Mouse (Mus musculus) cerebellum, adult 2 months (tissue): ENCODE measurements around the gene Serpinb9. TPM values are rescaled to one million over a fixed set of nuclear protein-coding genes. Genes with fewer than 3 reads are reported as not detected.
"Not testable (repeated sequence)": the region's sequence is repeated elsewhere in the genome, so short reads cannot be mapped to it uniquely, and the experiment has no call there.

Experiments
- DNase-seq, 2 experiments: peaks; one replicate each; pipeline ENCODE4 v3.0.0; 2021
- H3K27ac ChIP-seq: fragments of 200-500 bp; 2 replicates; pipeline ENCODE4 v1.5.1; 2012; ENCODE audit warnings: low read length, control low read depth, inconsistent platforms; ENCODE audit not compliant: insufficient read depth
- H3K27me3 ChIP-seq: fragments of 200-500 bp; 2 replicates; pipeline ENCODE4 v1.6.1; 2012; ENCODE audit warnings: inconsistent platforms, mild to moderate bottlenecking, low read length, moderate library complexity; ENCODE audit not compliant: control insufficient read depth, insufficient read depth
- H3K4me1 ChIP-seq: fragments of 200-500 bp; 2 replicates; pipeline ENCODE4 v1.6.1; 2011; ENCODE audit warnings: low read length; ENCODE audit not compliant: control insufficient read depth, insufficient read depth
- H3K4me3 ChIP-seq: fragments of 200-500 bp; replicated peaks from 2 replicates; pipeline ENCODE3; 2011; ENCODE audit warnings: mild to moderate bottlenecking, low read depth, low read length, control low read depth; ENCODE audit not compliant: insufficient read depth
- CTCF ChIP-seq: fragments of 200-500 bp; IDR thresholded peaks from 2 replicates; pipeline ENCODE4 v1.5.1; 2011; ENCODE audit warnings: low read depth, mild to moderate bottlenecking, control low read depth, low read length, moderate library complexity, borderline replicate concordance; ENCODE audit not compliant: insufficient read depth
- POLR2A ChIP-seq: fragments of 200-500 bp; IDR thresholded peaks from 2 replicates; pipeline ENCODE4 v1.6.1; 2011; ENCODE audit warnings: low read length, control low read depth, borderline replicate concordance; ENCODE audit not compliant: insufficient read depth
- WGBS: fragments of 180-500 bp; shearing (Covaris S2); methylation state at CpG from one replicate; pipeline ENCODE4 v1.1.7; 2018; 5-methylcytosine and 5-hydroxymethylcytosine counted together
- polyA plus RNA-seq: library from polyadenylated mRNA; depleted of rRNA; stranded (reverse); fragments of >200 nt; gene quantifications from 2 replicates; pipeline ENCODE4 v1.2.3, GENCODE M21; 2012; rRNA removed

Serpinb9 gene
- polyA plus RNA-seq = 4.5 and 4.6 TPM in 2 replicates

DNA sequence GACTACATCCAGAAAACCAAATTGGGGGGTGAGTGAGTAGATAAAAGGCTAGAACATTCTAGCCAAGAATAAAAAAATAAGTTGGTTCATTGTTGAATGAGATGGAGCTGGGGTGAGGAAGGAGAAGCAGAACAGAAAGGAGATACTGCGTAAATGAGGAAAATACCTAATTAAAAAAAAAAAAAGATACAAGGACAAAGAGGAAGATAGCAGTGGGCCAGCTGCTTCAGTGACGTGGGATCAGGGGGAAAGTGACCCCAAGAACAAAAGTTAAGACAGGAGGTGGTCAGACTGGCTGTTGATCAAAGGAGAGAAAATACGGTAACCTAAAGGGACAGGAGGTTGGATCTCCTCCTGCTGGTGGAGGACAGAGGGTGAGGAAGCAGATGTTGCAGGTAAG is at the start of gene Serpinb9:
Gene Serpinb9, plus strand, starts transcription at position 301 of the 400 bp plus-strand sequence.
- TF ChIP-seq CTCF = no peak
- TF ChIP-seq POLR2A = no peak
- no peaks in the 10 kb centered on the region for H3K27me3 ChIP-seq
- H3K27ac ChIP-seq = no peak within 1 kb of the TSS
- WGBS = 73% methylated on average over 3 of the region's 3 CpGs
- no peaks in the 10 kb centered on the region for H3K4me1 ChIP-seq
- no peak within 1 kb of the TSS for H3K4me3 ChIP-seq
- DNase-seq = no peak

DNA sequence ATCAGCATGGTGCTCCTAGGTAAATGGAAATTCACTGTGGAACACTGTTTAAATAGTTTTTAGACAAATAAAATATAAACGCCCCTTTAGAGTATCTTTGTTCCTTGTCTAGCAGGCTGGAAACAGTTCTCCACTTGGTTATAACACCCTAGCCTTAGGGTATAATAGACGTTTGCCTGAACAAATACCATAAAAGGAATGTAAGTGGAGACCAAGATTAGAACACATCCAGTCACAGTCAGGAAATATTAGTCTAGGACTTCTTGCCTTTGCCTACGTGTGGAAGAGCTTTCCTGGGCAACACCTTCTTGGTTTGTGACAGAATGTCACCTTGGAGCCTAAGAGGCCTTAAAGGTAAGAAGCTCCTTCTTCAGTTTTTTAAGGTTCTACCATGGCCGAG is 46.5 kb upstream of the Serpinb9 start:
- Histone ChIP-seq H3K27me3 (no peaks in the 10 kb centered on the region), H3K4me3 (no peak overlapping the region), H3K27ac (no peak overlapping the region), H3K4me1 (no peaks in the 10 kb centered on the region)
- no peak for DNase-seq
- TF ChIP-seq POLR2A = no peak
- TF ChIP-seq CTCF = no peak
- WGBS = 64% methylated on average over 4 of the region's 4 CpGs

GRCm38 (mm10) chr13:32957917-32958316 is 45.1 kb upstream of the Serpinb9 start:
- TF ChIP-seq CTCF = no peak
- no peak for TF ChIP-seq POLR2A
- Histone ChIP-seq H3K27ac (no peak overlapping the region), H3K4me3 (no peak overlapping the region), H3K4me1 (no peaks in the 10 kb centered on the region), H3K27me3 (no peaks in the 10 kb centered on the region)
- DNase-seq = no peak
- WGBS = 78% methylated on average over 4 of the region's 4 CpGs

GRCm38 (mm10) chr13:32958521-32958920 is 44.5 kb upstream of the Serpinb9 start:
- H3K27me3 ChIP-seq, H3K4me3 ChIP-seq, H3K4me1 ChIP-seq, H3K27ac ChIP-seq, DNase-seq: not testable (repeated sequence)
- WGBS = 87% methylated on average over 7 of the region's 7 CpGs

- Histone ChIP-seq H3K27me3 (no peaks in the 10 kb centered on the region), H3K27ac (no peak overlapping the region), H3K4me1 (no peaks in the 10 kb centered on the region), H3K4me3 (no peak overlapping the region)
- TF ChIP-seq POLR2A = no peak
- TF ChIP-seq CTCF = no peak
- 70% methylated on average over 9 of the region's 9 CpGs for WGBS
- DNase-seq = no peak
These were observed 38.9 kb upstream of the Serpinb9 start for GRCm38 (mm10) chr13:32963990-32964753.

DNA sequence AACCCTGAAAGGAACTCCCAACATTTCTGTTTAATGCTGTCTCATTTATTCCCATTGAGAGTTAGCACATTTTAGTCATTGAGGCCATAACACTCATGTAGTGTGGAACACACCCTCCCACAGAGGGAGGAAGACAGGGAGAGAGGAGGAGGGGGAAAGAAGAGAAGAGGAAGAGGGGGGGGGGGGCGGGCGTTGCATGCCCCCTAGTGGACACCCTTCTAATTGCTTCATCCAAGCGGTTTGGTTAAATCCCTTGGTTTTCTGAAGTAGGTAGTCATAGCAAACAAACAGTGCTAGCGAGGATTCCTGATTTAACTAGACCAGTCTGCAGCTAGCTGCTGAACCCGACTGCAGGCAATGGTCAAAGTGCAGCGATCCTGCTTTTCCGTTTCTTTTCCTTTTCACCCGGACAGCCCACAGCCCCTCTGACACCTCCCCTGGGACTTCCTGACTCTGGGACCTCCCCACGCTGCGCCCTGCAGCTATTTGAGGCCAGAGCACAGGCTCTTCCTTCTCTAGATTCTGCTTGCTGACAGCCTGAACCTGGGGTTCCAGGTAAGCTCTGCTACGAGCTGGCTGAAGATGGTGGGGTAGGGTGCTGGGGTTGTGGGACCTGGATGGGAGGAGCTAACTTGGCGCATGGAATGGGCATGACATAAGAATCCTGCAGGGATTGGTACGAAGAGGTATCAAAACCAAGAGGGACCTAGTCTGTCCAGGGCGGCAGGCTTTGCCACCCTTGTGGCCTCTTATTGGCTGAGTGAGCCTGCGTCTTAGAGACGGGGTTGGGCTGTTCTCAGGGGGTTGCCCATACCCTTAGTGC is 37.9 kb upstream of the Serpinb9 start, which contains the start of gene Serpinb6b:
Gene Serpinb6b, plus strand, starts transcription at position 221 of the 823 bp plus-strand sequence.
- DNase-seq = peak in 1 of 2 experiments; percentile 6
- no peaks in the 10 kb centered on the region for H3K4me1 ChIP-seq
- H3K27me3 ChIP-seq = no peaks in the 10 kb centered on the region
- peak within 1 kb of the TSS; percentile 29 for H3K4me3 ChIP-seq
- TF ChIP-seq POLR2A (no peak), CTCF (no peak)
- WGBS = 45% methylated on average over 16 of the region's 16 CpGs
- H3K27ac ChIP-seq = no peak within 1 kb of the TSS

- no peaks in the 10 kb centered on the region for H3K27me3 ChIP-seq
- H3K27ac ChIP-seq = no peak overlapping the region
- WGBS = 78% methylated on average over 5 of the region's 5 CpGs
- H3K4me3 ChIP-seq = no peak overlapping the region
- DNase-seq = no peak
- TF ChIP-seq POLR2A (no peak), CTCF (no peak)
- H3K4me1 ChIP-seq = no peaks in the 10 kb centered on the region
These were observed 36.9 kb upstream of the Serpinb9 start for GRCm38 (mm10) chr13:32966116-32966515.

DNA sequence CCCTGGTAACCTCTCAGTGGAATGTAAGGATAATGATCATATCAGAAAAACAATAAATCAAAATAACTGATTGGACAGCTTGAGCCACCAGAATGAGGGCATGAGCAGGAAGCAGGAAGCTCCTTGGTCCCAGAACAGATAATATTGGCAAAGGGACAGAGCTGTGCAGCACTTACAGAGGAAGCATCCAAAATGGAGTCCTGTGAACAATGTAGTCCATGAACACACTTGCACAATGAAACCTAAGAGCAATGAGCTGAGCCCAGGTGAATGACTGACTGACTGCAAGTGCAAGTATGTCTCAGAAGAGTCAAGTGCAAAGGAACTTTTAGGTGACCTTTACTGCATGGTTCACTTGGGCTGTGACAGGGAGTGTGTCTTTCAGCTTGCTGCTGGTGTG is 35.8 kb upstream of the Serpinb9 start:
- no peak for DNase-seq
- H3K27ac ChIP-seq = no peak overlapping the region
- no peaks in the 10 kb centered on the region for H3K27me3 ChIP-seq
- H3K4me3 ChIP-seq = no peak overlapping the region
- TF ChIP-seq CTCF (no peak), POLR2A (no peak)
- H3K4me1 ChIP-seq = no peaks in the 10 kb centered on the region
